Mouse (Mus musculus): Measurements from ENCODE around the gene BC037034. TPM values are rescaled to one million over a fixed set of nuclear protein-coding genes. Genes with fewer than 3 reads are reported as not detected.

The BC037034 gene
- polyA plus RNA-seq, 1 experiment from 2014 or later: 2.2 TPM

Other genes starting within 250 kb of the BC037034 start
- not detected in 2 replicates for gene Smok3a, start 242.8 kb downstream of the BC037034 start, polyA plus RNA-seq (2015; fragmentation: Nextera tagmentation; extraction: Ambion mirVana)
- gene Smok3b, start 242.6 kb downstream of the BC037034 start, polyA plus RNA-seq (2015; fragmentation: Nextera tagmentation; extraction: Ambion mirVana): not detected in 2 replicates
- gene Smok3c, start 210.8 kb downstream of the BC037034 start, polyA plus RNA-seq (2015; fragmentation: Nextera tagmentation; extraction: Ambion mirVana): not detected in 2 replicates
- gene Zkscan1, start 178.9 kb downstream of the BC037034 start, polyA plus RNA-seq (2015; fragmentation: Nextera tagmentation; extraction: Ambion mirVana): 8.9 and 10.1 TPM in 2 replicates
- 37.6 and 42.7 TPM in 2 replicates for gene Zscan21, start 147.1 kb downstream of the BC037034 start, polyA plus RNA-seq (2015; fragmentation: Nextera tagmentation; extraction: Ambion mirVana)
- 11.5 and 12.0 TPM in 2 replicates for gene Zfp113, start 108.3 kb downstream of the BC037034 start, polyA plus RNA-seq (2015; fragmentation: Nextera tagmentation; extraction: Ambion mirVana)
- gene Cops6, start 103.0 kb downstream of the BC037034 start, polyA plus RNA-seq (2015; fragmentation: Nextera tagmentation; extraction: Ambion mirVana): 280 and 293 TPM in 2 replicates
- gene Ap4m1, start 92.0 kb downstream of the BC037034 start, polyA plus RNA-seq (2015; fragmentation: Nextera tagmentation; extraction: Ambion mirVana): 11.6 and 13.0 TPM in 2 replicates
- gene Mcm7, start 91.6 kb downstream of the BC037034 start, polyA plus RNA-seq (2015; fragmentation: Nextera tagmentation; extraction: Ambion mirVana): 113 and 126 TPM in 2 replicates
- gene Taf6, start 76.6 kb downstream of the BC037034 start, polyA plus RNA-seq (2015; fragmentation: Nextera tagmentation; extraction: Ambion mirVana): 58.9 and 59.8 TPM in 2 replicates
- 22.3 and 23.8 TPM in 2 replicates for gene Cnpy4, start 76.5 kb downstream of the BC037034 start, polyA plus RNA-seq (2015; fragmentation: Nextera tagmentation; extraction: Ambion mirVana)
- gene Mblac1, start 69.7 kb downstream of the BC037034 start, polyA plus RNA-seq (2015; fragmentation: Nextera tagmentation; extraction: Ambion mirVana): 6.1 and 6.3 TPM in 2 replicates
- gene Nxpe5, start 38.1 kb downstream of the BC037034 start, polyA plus RNA-seq (2015; fragmentation: Nextera tagmentation; extraction: Ambion mirVana): not detected in 2 replicates
- gene Lamtor4, start 8.6 kb downstream of the BC037034 start, polyA plus RNA-seq (2015; fragmentation: Nextera tagmentation; extraction: Ambion mirVana): 71.9 and 79.3 TPM in 2 replicates
- gene Gal3st4, start 8.8 kb upstream of the BC037034 start, polyA plus RNA-seq (2015; fragmentation: Nextera tagmentation; extraction: Ambion mirVana): 0.45 and 0.65 TPM in 2 replicates
- gene Gm43720, start 15.9 kb upstream of the BC037034 start, polyA plus RNA-seq (2015; fragmentation: Nextera tagmentation; extraction: Ambion mirVana): 0.09 and 0.10 TPM in 2 replicates
- 5.7 and 7.7 TPM in 2 replicates for gene Gpc2, start 16.0 kb upstream of the BC037034 start, polyA plus RNA-seq (2015; fragmentation: Nextera tagmentation; extraction: Ambion mirVana)
- gene Stag3, start 16.2 kb upstream of the BC037034 start, polyA plus RNA-seq (2015; fragmentation: Nextera tagmentation; extraction: Ambion mirVana): 2.0 and 2.2 TPM in 2 replicates
- 0.14 and 0.17 TPM in 2 replicates for gene Pvrig, start 77.9 kb upstream of the BC037034 start, polyA plus RNA-seq (2015; fragmentation: Nextera tagmentation; extraction: Ambion mirVana)
- 19.9 and 21.3 TPM in 2 replicates for gene Zfp157, start 177.4 kb upstream of the BC037034 start, polyA plus RNA-seq (2015; fragmentation: Nextera tagmentation; extraction: Ambion mirVana)